Mouse (Mus musculus) embryo, embryonic 10 days (tissue): ENCODE data around the gene Rhoh.

Experiments
- DNase-seq: peaks from one replicate; pipeline ENCODE4 v3.0.0-alpha.2; 2015; ENCODE audit warnings: low spot score

The Rhoh gene

DNA sequence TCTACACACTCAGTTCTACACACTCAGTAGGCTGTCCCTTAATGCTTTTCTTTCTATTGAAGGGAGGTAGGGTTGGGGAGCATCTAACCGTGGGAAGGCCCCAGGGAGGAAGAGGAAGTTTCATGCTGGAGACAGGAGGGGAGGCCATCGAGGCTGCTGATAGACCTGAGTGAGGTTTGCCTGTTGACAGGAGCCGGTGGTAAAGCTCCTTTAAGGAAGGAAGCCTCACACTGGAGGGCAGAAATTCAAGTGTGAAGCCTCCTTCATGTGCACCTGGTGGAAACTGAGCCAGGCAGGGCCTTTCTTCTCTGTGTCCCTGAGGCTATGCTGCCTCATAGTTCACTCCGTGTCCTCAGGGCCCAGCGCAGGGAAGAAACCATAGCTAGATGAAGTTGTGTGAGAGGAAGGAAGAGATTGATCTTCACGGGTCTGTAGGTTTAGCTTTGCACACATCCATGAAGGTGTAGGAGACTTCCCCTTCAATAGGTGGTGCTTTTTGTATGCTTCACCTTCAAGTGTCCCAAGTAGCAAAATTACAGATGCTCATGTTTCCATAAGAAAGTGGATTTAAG is 34.2 kb downstream of the Rhoh start:
- DNase-seq, result no peak

- DNase-seq, result no peak
Observed at GRCm38 (mm10) chr5:65895764-65896163, 34.8 kb downstream of the Rhoh start.

DNA sequence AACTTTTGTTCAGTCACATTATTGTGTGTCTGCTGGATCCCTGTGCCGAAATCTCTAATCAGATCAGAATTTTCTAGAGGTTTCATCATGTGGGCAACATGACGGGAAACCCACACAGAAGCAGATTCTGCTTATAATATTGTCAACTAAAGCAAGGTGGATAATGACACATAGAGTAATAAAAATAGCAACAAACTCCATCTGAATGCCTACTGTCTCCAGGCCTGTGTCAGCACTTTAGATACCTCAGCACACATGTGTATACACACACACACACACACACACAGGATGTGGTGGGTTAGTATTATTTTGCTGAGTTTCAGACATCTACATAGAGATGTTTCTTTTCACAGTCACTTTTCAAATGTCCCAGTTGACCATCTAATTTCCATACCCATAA is 36.7 kb downstream of the Rhoh start:
- no peak for DNase-seq

DNA sequence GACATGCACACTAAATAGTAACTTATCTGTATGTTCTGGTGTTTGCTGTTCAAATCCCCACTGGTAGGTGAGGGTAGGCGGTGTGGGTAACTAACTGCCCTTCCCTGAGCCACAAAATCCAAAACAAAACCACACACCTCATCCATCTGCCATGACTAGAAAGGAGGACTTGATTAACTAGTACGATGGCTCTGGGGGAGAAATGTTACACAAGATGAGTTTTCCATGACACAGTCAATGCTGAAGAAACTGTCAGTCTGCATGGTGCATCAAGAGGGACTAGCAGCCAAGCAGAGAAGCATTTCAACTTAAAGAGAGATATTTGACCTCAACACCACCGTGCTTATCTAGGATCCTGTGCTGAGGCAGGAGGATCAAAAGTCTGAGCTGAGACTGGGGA is 37.7 kb downstream of the Rhoh start:
- no peak for DNase-seq

DNA sequence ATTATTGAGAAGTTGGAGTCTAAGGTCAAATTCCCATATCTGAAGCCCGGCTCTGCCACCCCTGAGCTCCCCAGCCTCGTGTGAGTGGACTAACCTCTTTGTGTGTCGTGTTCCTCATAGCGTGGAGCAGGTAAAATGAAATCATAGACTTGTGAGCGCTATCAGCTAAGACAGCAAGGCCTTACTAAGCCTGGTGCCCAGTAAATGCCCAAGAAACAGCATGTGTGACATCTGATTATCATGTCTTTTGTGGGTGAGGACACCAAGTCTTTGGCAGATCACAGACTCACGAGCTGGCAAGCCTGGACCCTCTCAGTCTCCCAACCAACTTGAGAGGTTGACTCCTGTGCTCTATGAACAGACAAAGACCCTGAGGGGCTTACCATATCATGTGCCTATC is 39.1 kb downstream of the Rhoh start:
- DNase-seq, result no peak

DNA sequence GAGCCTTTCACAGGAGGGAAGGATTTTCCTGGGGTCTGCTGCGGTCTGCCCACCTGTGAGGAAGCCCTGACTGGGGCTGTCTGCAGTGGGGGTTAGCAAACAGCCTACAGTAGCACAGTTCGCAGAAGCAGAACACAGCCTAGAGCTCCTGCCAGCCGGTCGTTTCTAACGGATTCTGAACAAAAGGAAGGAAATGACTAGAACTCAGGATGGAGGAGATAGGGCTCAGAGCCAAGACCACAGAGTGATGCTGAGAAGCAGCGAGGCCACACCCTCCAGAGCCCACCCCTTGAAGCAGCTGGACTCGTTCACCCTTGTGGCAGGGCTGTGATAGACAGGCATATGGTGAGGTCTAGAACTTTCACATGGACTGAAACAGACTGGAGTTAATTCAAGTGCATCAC is 39.9 kb downstream of the Rhoh start:
- no peak for DNase-seq

GRCm38 (mm10) chr5:65901868-65902418 is 40.9 kb downstream of the Rhoh start:
- no peak for DNase-seq

DNA sequence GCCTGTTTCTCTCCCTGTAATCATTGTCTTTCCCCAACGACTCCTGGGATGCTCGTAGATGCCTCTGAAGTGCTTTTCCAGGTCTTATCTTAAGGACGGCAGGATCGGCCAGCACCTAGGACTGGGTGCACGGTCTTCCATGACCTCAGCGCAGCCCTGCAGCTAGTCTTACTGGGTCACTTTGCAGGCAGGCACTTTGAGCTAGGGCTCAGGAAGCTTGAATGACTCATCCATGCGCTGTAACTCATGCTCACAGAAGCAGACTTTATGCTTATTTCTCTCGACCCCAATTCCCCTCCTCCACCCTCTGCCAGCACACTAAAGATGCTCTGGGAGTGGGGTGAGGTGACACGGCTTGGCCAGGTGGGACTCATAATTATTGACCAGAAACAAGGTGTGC is 41.8 kb downstream of the Rhoh start:
- no peak for DNase-seq

DNA sequence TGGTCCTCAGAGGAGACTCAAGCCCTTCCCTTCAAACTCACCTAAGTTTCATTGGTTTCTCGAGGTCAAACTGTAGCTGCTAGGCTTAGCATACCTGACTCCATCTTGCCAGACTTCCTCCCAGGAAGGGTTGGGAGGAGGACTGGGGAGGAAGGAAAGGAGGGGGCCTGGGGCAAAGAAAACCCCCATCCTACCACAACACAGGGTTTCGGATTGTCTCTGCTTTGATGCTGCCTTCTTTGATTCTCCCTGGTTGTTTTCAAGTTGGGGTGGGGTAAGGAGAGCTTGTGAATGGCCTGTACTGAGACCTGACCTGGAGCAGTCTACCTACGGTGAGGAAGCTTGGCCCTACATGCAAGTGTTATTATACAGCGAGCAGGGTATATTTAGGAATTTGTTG is 43.5 kb downstream of the Rhoh start:
- DNase-seq, result no peak

- DNase-seq, result no peak
Observed at GRCm38 (mm10) chr5:65908751-65909150, 47.7 kb downstream of the Rhoh start.

GRCm38 (mm10) chr5:65909321-65909720 is 48.3 kb downstream of the Rhoh start:
- DNase-seq, result no peak

DNA sequence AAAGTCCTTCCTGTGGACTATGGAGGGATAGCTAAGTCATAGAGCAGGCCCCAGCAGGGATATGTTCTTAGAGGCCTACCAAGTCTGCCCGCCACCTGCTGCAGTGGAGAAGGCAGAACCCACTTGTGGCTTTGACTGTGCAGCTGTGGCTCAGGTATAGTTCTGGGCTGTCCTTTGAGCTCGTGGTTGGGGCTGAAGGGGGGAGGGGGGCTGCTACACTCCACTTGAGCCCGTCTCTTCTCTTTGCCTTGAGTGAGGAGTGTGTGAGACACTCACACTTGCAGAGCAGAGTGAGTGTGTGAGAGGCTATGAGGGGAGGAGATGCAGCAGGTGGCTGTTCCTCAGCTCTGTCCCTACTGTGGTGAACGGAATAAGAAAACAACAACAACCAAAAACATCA is 49.4 kb downstream of the Rhoh start:
- no peak for DNase-seq

GRCm38 (mm10) chr5:65911676-65912075 is 50.7 kb downstream of the Rhoh start:
- no peak for DNase-seq

DNA sequence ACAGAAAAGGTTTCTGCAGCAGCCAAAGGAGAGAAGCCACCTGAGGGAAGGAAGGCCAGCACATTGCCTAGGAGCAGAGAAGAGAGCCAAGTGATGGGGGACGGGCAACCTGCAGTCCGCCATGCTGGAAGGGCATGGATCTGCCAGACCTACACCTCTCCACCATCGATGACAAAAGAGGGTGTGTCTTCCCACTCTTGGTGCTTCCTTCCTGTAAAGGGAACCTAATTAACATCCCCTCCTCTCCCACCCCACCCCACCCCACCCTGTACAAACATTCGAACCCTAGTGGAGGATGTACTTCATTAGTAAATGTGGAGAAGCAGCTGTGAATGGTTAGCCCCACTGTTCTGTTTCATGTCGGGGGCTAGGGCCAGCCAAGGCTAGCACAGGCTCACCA is 51.2 kb downstream of the Rhoh start:
- DNase-seq, result no peak

- no peak for DNase-seq
Observed at GRCm38 (mm10) chr5:65913126-65913525, 52.1 kb downstream of the Rhoh start.

- no peak for DNase-seq
Observed at GRCm38 (mm10) chr5:65914342-65914741, 53.3 kb downstream of the Rhoh start.

- no peak for DNase-seq
Observed at GRCm38 (mm10) chr5:65916930-65917329, 55.9 kb downstream of the Rhoh start.

GRCm38 (mm10) chr5:65918601-65919000 is 57.6 kb downstream of the Rhoh start:
- no peak for DNase-seq

DNA sequence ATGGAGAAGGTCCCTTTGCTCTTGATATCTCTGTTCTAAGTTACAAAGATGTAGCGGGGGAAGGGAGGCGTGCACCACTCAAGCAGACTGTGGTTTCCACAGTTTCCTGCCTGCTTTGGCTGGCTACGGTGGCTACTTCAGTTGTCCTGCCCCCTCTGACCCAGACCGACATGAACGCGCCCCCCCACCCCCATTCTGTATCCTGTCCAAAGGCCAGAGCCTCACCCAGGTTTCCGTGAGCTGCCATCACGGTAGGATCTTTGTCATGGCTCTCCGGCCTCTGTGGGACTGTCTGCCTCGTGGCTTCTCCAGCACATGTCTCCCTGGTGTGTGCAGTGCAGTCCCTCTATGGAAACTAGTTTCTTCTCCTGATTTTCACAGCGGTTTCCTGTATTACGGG is 58.3 kb downstream of the Rhoh start:
- DNase-seq, result no peak

DNA sequence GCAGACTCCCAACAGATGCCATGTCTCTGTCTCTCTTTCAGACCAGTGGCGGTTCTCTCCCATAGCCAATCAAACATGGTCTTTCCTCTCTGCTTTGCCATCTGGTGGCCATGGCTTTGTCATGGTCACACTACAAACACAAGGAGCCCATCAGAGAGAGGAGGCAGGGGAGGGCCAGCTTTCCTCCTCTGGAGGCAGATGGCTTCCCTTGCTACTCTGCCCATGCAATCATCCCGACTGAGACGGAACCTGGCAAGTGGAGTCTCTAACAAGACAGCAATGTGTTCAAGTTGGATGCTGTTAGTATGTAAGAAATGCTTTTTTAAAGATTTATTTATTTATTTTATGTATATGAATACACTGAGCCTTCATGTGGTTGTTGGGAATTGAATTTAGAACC is 58.9 kb downstream of the Rhoh start:
- DNase-seq, result no peak

- no peak for DNase-seq
Observed at GRCm38 (mm10) chr5:65920701-65921426, 59.9 kb downstream of the Rhoh start.

DNA sequence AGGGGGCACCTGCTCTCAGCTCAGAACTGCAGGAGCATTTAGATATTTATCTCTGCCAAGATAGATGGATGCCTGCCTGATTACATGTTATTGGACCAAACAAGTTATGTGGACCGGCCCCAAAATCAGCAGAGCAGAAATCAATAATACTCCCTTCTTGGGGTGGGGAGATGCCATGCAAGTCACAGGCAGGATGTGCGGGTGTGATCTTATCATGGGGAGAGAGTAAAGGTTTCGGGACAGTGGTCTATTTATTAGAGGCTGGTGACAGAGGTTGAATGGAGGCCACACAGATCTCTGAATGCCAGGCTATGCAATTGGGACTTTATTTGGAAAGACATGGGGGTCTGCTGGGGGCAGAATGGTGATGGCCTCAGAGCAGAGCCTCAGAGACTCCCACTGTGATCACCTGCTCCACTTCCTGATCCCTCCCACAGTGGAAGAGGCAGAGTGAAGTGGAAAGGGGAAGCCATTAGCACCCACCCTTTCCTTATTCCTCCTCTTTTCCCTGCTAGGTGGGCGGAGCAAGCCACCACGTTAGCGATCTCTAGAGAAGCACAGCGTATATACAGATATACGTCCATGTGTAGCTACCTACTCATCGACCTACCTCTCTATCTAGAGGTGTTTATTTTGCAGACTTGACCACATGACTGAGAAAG is 60.6 kb downstream of the Rhoh start:
- DNase-seq, result no peak

DNA sequence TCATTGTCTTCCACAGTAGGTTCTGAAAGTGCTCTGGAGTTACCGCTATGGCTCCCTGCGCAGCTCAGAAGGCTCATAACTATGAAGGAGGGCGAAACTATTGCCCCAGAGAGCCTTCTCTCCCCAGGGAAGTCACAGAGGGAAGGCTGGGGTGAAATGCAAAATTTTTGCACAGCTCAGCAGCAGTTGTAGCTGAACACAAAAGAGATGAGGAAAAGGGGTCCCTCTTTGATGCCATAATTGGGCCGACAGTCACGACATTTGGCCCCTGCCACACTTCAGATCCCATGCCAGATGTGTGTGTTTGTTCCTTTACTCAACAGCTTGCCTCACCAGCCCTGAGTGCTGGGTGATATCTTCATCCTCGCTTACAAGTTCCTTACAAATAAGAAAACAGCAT is 65.7 kb downstream of the Rhoh start:
- DNase-seq, result no peak
